Mouse (Mus musculus) limb, embryonic 14.5 days (tissue): ENCODE measurements at regions not wholly inside any gene's neighbourhood (a gene's known extent, or its start where the extent isn't known, plus 50 kb on each side); places are given as distances from the start of the nearest gene placed in this dataset.
"Not testable (repeated sequence)": the region's sequence is repeated elsewhere in the genome, so short reads cannot be mapped to it uniquely, and the experiment has no call there.

Source experiments
- ATAC-seq: fragments of 200-750 bp; cut with Nextera tagmentation; 2 replicates; pipeline ENCODE4 v1.8.0; 2017; ENCODE audit warnings: low read depth, moderate number of reproducible peaks, moderate TSS enrichment; ENCODE audit not compliant: low FRiP score
- DNase-seq: peaks from one replicate; pipeline ENCODE4 v3.0.0-alpha.2; 2015; ENCODE audit warnings: low spot score
- H3K27ac ChIP-seq: fragments of 300-500 bp; sonication (generic); replicated peaks from 2 replicates; pipeline ENCODE4 v1.5.1; 2014; ENCODE audit warnings: low read depth, mild to moderate bottlenecking, low read length, moderate library complexity, mixed read lengths
- H3K27me3 ChIP-seq: fragments of 300-500 bp; sonication (generic); 2 replicates; pipeline ENCODE4 v1.6.1; 2014; ENCODE audit warnings: low read length, mixed read lengths; ENCODE audit not compliant: control insufficient read depth, insufficient read depth
- H3K36me3 ChIP-seq: fragments of 300-500 bp; sonication (generic); 2 replicates; pipeline ENCODE4 v1.6.1; 2014; ENCODE audit warnings: mild to moderate bottlenecking, low read length, moderate library complexity, mixed read lengths; ENCODE audit not compliant: control insufficient read depth, insufficient read depth
- H3K4me1 ChIP-seq: fragments of 300-500 bp; sonication (generic); 2 replicates; pipeline ENCODE4 v1.6.1; 2014; ENCODE audit warnings: antibody characterized with exemption, low read length, mixed read lengths; ENCODE audit not compliant: control insufficient read depth, insufficient read depth
- H3K4me2 ChIP-seq: fragments of 300-500 bp; sonication (generic); replicated peaks from 2 replicates; pipeline ENCODE4 v1.6.1; 2014; ENCODE audit warnings: low read depth, mild to moderate bottlenecking, low read length, moderate library complexity; ENCODE audit not compliant: severe bottlenecking
- H3K4me3 ChIP-seq: fragments of 300-500 bp; sonication (generic); replicated peaks from 2 replicates; pipeline ENCODE4 v1.5.1; 2014; ENCODE audit warnings: low read length
- H3K9ac ChIP-seq: fragments of 300-500 bp; sonication (generic); 2 replicates; pipeline ENCODE4 v1.6.1; 2014; ENCODE audit warnings: mild to moderate bottlenecking, low read depth, low read length, moderate library complexity; ENCODE audit not compliant: severe bottlenecking
- H3K9me3 ChIP-seq: fragments of 300-500 bp; sonication (generic); 2 replicates; pipeline ENCODE4 v1.6.1; 2016; ENCODE audit warnings: low read length; ENCODE audit not compliant: control insufficient read depth
- POLR2A ChIP-seq: fragments of 200-500 bp; IDR thresholded peaks from 2 replicates; pipeline ENCODE4 v1.8.0; 2012; ENCODE audit warnings: inconsistent platforms, mild to moderate bottlenecking, moderate library complexity, borderline replicate concordance; ENCODE audit not compliant: insufficient read depth, insufficient read length; ENCODE audit errors: extremely low read depth
- WGBS: fragments of 180-500 bp; shearing (Covaris S2); extraction: QIAGEN DNeasy Blood & Tissue Kit; methylation state at CpG from one replicate; pipeline ENCODE4 v1.1.7; 2014; 5-methylcytosine and 5-hydroxymethylcytosine counted together

- no peak for TF ChIP-seq POLR2A
- H3K36me3 ChIP-seq, result no peaks in the 10 kb centered on the region
- no peak overlapping the region for H3K27ac ChIP-seq
- peaks cover 4% of the 10 kb centered on the region; the same call in 1 of the 2 replicates for H3K4me1 ChIP-seq
- ATAC-seq (no peak), DNase-seq (no peak)
- H3K9ac ChIP-seq, result no peak overlapping the region
- H3K4me3 ChIP-seq, result no peak overlapping the region
- no peaks in the 10 kb centered on the region for H3K9me3 ChIP-seq
- no peaks in the 10 kb centered on the region for H3K27me3 ChIP-seq
- no peak overlapping the region for H3K4me2 ChIP-seq
- 77% methylated on average over 3 of the region's 3 CpGs for WGBS
Measured at GRCm38 (mm10) chr4:81539551-81539950, 96.9 kb upstream of the Mpdz start.

GRCm38 (mm10) chr4:81536795-81537194, 94.2 kb upstream of the Mpdz start:
- no peaks in the 10 kb centered on the region for H3K36me3 ChIP-seq
- TF ChIP-seq POLR2A, result no peak
- no peaks in the 10 kb centered on the region for H3K9me3 ChIP-seq
- H3K9ac ChIP-seq, result no peak overlapping the region
- H3K27me3 ChIP-seq, result no peaks in the 10 kb centered on the region
- H3K27ac ChIP-seq, result no peak overlapping the region
- H3K4me3 ChIP-seq, result no peak overlapping the region
- no peak overlapping the region for H3K4me2 ChIP-seq
- DNase-seq (no peak), ATAC-seq (no peak)
- H3K4me1 ChIP-seq, result peaks cover 4% of the 10 kb centered on the region; the same call in 1 of the 2 replicates

- TF ChIP-seq POLR2A, result no peak
- Histone ChIP-seq H3K4me1 (peaks cover 4% of the 10 kb centered on the region; the same call in 1 of the 2 replicates), H3K4me3 (no peak overlapping the region), H3K27me3 (no peaks in the 10 kb centered on the region), H3K9ac (no peak overlapping the region), H3K9me3 (no peaks in the 10 kb centered on the region), H3K36me3 (no peaks in the 10 kb centered on the region), H3K4me2 (no peak overlapping the region), H3K27ac (no peak overlapping the region)
- DNase-seq (peak; percentile 36), ATAC-seq (no peak)
- WGBS, result 73% methylated on average over 2 of the region's 2 CpGs
Measured at GRCm38 (mm10) chr4:81530546-81530945, 87.9 kb upstream of the Mpdz start.

GRCm38 (mm10) chr4:81519151-81519550, 76.5 kb upstream of the Mpdz start:
- H3K4me2 ChIP-seq, DNase-seq, ATAC-seq, H3K9ac ChIP-seq, H3K27me3 ChIP-seq, H3K4me3 ChIP-seq, H3K9me3 ChIP-seq, H3K27ac ChIP-seq, H3K36me3 ChIP-seq, H3K4me1 ChIP-seq: not testable (repeated sequence)
- 72% methylated on average over 2 of the region's 2 CpGs for WGBS

GRCm38 (mm10) chr4:81514547-81514946, 71.9 kb upstream of the Mpdz start:
- no peak overlapping the region for H3K4me3 ChIP-seq
- H3K36me3 ChIP-seq, result no peaks in the 10 kb centered on the region
- H3K4me2 ChIP-seq, result no peak overlapping the region
- H3K27me3 ChIP-seq, result no peaks in the 10 kb centered on the region
- 91% methylated on average over 4 of the region's 4 CpGs for WGBS
- no peak for DNase-seq
- no peak for TF ChIP-seq POLR2A
- no peak overlapping the region for H3K27ac ChIP-seq
- 0 out of 2 replicates have a peak, but pooled peaks cover 4% of the 10 kb centered on the region for H3K4me1 ChIP-seq
- ATAC-seq, result no peak
- no peak overlapping the region for H3K9ac ChIP-seq
- no peaks in the 10 kb centered on the region for H3K9me3 ChIP-seq

- Histone ChIP-seq H3K4me3 (no peak overlapping the region), H3K9me3 (no peaks in the 10 kb centered on the region), H3K27me3 (no peaks in the 10 kb centered on the region), H3K36me3 (no peaks in the 10 kb centered on the region), H3K4me2 (no peak overlapping the region), H3K9ac (no peak overlapping the region), H3K4me1 (0 out of 2 replicates have a peak, but pooled peaks cover 4% of the 10 kb centered on the region), H3K27ac (no peak overlapping the region)
- DNase-seq (no peak), ATAC-seq (peak; percentile 37; the same call in 1 of the 2 replicates)
- WGBS, result 65% methylated on average over 3 of the region's 3 CpGs
- no peak for TF ChIP-seq POLR2A
Measured at GRCm38 (mm10) chr4:81512396-81512795, 69.8 kb upstream of the Mpdz start.
